Mouse (Mus musculus) thymus, postnatal 14 days (tissue): Measurements from ENCODE around the gene Ptk6.
"Not testable (repeated sequence)": the region's sequence is repeated elsewhere in the genome, so short reads cannot be mapped to it uniquely, and the experiment has no call there.

Experiments
- DNase-seq: peaks from one replicate; pipeline ENCODE4 v3.0.0; 2021

Gene Ptk6

GRCm38 (mm10) chr2:181218881-181219485 lies 16.4 kb upstream of the Ptk6 start:
- peak; percentile 37 for DNase-seq

DNA sequence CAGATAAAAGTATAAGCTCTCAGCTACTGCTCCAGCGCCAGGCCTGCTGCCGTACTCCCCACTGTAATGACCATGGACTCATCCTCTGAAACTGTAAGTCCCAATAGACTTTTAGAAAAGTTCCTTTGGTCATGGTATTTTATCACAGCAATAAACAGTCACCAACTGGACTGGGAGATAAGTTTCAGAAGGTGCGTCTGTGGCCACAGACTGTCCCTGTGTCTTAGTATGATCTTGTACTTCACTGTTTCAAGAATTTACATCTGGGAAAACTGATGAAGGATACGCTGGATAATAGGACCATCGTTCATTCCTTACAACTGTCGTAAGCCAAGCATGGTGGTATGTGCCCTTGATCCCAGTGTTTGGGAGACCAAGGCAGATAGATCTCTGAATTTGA lies 13.4 kb upstream of the Ptk6 start:
- no peak for DNase-seq

DNA sequence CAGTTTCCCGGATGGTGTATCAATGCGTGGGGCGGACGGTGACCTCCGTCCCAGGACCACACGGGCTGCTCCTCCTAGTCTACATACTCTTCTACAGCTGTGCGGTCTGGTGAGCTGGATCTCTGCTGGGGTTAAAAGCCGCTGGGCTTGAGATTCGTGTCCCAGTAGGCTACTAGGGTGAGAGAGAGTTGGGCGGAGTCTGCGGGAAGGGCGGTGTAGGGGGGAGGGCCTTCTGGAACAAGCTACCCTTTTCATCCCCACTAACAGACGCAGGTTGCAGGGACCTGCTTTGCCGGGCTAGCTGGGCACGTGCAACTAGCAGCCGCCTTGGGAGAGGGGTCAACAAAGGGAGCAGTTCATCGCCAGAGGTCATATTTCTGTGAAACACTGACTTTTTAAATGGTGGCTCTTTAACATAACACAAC lies 10.4 kb upstream of the Ptk6 start, which contains the start of gene Srms:
TSS of gene Srms (minus strand) at position 165 of the 425 bp plus-strand sequence.
- peak; percentile 49 for DNase-seq

- DNase-seq: peak; percentile 29
Observed at GRCm38 (mm10) chr2:181212389-181213020, 9.9 kb upstream of the Ptk6 start.

DNA sequence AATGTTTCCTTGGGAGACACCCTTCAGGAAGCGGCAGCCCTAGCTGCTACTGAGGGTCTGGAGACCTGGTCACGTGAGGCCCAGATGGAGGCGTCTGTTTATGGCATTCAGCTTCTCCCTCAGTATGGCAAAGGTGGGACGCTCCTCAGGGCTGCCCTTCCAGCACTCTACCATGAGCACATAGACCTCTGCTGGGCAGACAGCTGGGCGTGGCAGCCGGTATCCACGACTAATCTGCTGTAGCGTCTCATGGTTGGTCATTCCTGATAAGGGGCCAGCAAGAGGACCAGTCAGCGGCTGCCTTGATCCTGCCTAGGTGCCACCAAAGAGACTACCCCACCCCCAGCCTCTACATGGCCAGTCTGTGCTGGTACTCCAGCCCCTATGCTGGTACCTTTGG lies 3.5 kb upstream of the Ptk6 start:
- DNase-seq: no peak

DNA sequence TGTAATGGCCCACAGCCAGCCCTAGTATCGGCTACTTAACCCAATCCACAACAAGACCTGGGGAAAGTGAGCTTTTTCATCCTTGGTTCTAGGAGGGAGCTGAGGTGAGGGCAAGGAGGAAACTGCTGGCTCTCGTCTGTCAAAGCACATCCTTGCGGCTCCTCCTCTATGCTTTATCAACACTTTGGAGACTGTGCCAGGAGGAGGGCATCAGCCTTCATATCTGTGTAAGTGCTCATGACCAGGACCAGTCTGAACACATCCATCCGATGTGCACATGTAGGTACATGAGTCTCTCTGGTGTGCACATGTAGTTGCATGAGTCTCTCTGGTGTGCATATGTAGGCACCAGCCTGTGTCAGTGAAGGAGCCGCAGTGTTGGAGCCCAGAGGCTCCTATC lies 3.1 kb upstream of the Ptk6 start:
- no peak for DNase-seq

- DNase-seq: no peak
Observed at GRCm38 (mm10) chr2:181202886-181203285, 297 bp upstream of the Ptk6 start.

- no peak for DNase-seq
Observed at GRCm38 (mm10) chr2:181201606-181202005, 983 bp downstream of the Ptk6 start.

GRCm38 (mm10) chr2:181196628-181197300 lies 5.8 kb downstream of the Ptk6 start:
- no peak for DNase-seq

DNA sequence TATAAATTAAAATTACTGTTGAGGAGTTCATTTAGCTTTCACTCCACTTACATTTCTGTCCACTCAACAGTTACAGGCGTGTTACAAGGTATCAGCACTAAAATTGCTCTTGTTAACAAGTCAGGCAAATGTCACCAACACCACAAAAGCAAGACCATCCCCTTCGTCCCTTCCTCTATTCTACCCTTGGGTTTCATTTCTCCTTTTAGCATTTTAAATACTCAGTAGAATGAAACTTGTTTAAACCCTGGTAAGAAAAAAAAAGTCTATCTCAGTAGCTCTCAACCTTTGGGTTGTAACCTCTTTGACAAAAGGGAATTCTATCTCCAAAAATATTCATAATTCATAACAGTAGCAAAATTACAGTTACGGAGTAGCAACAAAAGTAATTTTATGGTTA lies 9.5 kb downstream of the Ptk6 start:
- no peak for DNase-seq

DNA sequence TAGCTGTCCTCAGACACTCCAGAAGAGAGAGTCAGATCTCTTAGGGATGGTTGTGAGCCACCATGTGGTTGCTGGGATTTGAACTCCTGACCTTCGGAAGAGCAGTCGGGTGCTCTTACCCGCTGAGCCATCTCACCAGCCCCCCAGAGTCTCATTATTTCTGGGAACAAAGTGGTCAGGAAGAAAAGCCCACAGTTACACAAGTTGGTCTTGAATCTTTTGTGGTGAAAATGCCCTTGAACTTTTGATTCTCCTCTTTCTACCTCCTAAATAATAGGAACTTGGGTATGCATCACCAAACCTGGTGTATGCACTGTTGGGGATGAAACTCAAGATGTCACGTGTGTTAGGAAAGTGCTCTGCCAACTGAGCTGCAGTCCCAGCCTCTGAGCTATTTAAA lies 10.7 kb downstream of the Ptk6 start:
- no peak for DNase-seq

GRCm38 (mm10) chr2:181191385-181191784 lies 11.2 kb downstream of the Ptk6 start:
- DNase-seq: not testable (repeated sequence)

DNA sequence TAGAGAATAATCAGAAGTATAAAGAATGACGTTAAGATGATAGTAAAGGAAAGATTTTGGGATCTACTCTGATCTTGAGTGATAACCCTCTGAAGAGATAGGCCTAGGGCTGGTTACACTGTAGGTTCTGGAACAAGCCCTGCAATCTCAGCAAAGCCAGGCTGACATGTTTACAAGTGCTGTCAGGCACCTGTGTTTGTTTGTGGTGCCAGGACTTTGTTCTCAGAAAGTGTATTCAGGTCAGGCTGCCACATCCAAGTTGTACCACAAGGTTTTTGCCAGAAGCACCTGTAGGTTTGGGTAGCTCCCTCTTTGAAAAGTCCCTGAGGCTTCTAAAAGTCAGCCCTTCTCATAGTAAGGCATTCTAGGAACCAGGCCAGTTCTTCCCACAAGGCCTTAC lies 13.3 kb downstream of the Ptk6 start:
- no peak for DNase-seq

DNA sequence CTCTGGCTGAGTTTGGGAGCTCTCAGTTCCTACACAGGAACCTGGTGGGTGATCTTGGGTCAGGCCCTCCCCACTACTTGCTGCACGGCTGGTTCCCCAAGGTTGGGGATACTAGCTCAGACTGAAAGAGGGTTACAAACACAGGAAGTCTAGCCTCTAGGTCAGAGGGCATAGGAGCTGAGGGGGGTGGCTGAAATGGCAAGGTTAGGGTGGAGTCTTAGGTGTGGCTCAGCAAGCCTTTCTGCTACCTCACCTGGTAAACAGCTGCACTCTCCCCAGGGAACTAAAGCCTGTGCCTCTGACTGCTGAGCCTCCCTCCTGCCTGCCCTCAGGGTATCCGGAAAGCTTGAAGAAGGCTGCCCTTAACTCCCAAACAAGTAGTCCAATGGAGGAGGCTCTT lies 13.9 kb downstream of the Ptk6 start:
- peak; percentile 31 for DNase-seq

GRCm38 (mm10) chr2:181187121-181188000 lies 15.2 kb downstream of the Ptk6 start, which contains the start of gene Ppdpf:
Gene Ppdpf, plus strand, starts transcription at chr2:181187247.
- DNase-seq: peak; percentile 96

DNA sequence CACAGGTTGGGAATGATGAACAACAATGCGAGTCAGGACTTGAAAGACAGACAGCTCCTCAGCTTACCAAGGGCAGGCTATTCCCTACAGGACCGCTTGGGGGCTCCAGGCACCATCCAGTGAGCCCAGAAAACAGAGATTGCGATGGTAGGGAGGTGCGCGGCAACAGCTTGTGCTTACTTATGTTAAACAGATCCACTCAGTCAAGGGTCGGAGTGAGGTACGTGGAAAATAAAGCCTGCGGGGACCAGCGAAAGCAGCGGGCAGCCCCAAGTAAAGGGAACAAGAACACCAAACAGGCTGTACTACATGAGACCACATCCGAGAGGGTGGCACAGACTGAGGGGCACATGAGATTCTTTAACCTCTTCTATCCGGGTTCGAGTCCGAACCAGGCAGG lies 16.0 kb downstream of the Ptk6 start:
- peak; percentile 89 for DNase-seq

DNA sequence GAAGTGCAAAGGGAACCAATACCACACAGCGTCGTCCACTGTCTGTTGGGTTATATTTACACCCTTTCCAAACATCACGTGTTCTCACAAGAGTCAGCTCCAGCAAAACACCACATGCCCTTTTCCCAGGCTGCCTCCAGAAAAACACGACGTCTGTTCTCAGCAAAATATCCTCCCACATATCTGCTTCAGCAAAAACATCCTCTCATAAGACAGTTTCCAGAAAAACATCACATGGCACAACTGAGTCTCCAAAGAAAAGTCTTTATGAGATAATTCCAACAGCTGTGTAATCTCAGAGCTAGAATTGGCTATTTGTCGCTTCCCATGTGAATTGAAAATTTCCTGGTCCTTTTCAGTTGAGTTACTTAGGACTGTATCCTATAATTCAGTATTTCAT lies 21.7 kb downstream of the Ptk6 start:
- DNase-seq: no peak

DNA sequence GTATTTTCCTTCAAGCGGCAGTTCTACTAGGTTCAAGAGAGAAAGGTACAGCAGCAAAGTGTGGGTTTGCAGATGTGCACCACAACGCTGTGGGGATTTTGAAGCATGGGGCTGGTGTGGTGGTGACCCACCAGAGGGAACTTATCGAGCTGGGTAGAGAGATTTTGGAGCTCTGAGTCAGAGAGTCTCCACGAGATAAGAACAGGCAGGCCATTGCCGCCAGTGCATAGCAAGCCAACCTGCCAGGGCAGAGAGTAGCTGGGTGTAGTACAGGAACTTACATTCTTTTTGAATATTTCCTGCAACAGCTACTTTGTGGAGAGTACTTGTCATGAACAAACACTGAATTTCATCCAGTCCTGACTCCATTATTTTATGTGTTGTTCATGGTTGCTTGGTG lies 24.1 kb downstream of the Ptk6 start:
- DNase-seq: no peak

DNA sequence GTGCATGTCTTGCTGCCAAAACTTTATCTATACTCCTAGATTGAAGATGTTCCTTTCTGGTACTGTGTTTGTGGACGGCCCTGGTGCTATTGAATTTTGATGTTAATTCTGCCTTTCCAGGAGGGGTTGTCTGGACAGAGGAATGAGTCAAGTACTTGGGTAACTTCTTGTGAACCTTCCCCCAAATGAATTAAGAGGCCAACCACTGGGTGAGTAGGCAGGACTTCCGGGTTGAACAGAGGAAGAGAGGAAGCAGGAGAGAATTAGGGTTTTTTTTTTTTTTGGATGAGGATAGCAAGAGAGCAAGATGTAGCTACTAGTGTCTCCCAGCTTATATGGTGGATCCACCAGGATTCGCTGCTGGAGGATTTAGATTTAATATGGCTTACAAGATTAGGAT lies 24.6 kb downstream of the Ptk6 start:
- no peak for DNase-seq

DNA sequence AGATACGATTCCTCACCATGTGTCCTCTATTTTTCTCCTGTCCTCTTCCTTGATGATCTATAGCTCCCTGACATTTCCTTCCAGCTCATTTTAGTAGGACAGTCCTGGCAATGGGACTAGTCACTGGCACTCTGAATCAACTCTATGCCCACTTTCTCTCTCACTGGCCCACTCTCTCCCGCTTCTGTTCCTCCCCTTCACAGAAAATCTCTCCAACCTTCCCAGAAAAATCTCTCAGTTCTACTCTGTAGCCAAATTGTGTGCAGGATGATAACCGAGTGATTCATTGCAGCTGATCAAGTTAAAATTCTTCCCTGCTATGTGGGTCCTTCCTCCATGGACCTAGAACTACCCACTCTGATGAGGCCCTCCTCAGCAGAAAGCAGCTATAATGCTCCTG lies 27.9 kb downstream of the Ptk6 start:
- DNase-seq: no peak

DNA sequence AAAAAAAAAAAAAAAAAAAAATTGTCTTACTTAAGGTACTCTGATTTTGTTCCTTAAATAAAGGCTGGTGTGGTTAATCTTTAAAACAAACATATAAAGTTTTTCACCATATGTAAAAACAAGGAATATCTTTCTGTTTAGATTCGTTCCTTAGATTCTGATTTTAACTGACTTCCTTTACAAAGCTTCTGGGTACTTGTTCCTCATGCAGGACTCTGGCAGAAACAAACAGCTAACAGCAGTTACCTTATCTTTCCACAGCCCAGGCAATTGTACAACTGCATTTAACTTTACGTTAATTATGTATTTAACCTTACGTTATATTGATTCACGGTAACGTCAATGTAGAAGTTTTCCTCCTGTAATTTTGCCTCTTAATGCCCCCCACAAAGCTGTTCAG lies 36.1 kb downstream of the Ptk6 start:
- DNase-seq: no peak

GRCm38 (mm10) chr2:181160821-181161220 lies 41.8 kb downstream of the Ptk6 start:
- no peak for DNase-seq

DNA sequence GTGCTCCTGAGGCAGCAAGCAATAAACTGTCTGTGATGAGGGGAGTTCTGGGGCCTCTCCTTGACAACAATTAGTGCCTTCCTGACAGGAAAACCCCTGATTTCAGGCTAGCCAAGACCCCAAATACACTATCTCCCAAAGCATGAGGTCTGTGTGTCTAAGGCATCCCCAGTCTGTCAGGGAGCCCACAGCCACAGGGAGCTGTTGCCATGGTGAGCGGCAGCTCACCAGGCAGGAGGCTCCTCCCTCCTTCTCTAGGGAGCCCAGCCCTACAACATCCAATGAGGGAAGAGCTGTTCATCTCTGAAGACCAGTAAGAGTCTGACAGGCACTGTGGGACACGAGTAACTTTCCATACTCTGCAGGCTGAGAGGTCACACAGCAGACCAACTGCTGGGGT lies 42.8 kb downstream of the Ptk6 start:
- DNase-seq: no peak
